Mouse (Mus musculus): ENCODE measurements around the gene Wwc2.

- TF ChIP-seq CTCF (IDR thresholded peaks at IDR 0.05; ENCODE audit: low read depth) (no peak), EP300 (IDR thresholded peaks at IDR 0.05; ENCODE audit: low read depth) (no peak)
Measured at GRCm38 (mm10) chr8:47900361-47900760, 90.4 kb downstream of the Wwc2 start.
